Comparison of ENCODE assay signal across 22 mouse cellular contexts in the genomic region with DNA sequence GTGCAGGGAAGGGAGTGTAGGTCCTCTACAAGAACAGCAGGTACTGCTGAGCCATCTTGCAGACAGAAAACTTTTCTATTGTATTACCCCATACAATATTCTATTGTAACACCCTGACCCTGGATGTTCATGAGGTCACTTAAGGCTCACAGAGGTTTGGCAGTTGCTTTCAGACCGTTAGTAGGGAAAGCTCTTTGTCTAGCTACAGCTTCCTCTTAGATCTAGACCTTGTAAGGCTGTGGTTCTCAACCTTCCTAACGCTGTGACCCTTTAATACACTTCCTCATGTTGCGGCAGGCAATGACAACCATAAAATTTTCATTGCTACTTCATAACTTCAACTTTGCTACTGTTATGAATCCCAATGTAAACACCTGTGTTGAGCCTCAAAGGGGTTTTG. TPM values are rescaled to one million over a fixed set of nuclear protein-coding genes. Genes with fewer than 3 reads are reported as not detected.
DNase-seq lines count a peak whose midpoint lies in the region; ATAC-seq lines count a peak whose summit lies in the region.
"Had no signal": no experiment of that assay in that cellular context is flagged by ENCODE, and none has a peak within 500 bp of the region (broad histone marks: within the 10 kb centered on the region; RNA-seq: fewer than 3 reads in every experiment).

No protein-coding gene starts in this region.

- H3K36me3 ChIP-seq in embryonic facial prominence, embryonic 13.5 days, result no peaks in the 10 kb centered on the region
- H3K36me3 ChIP-seq in embryonic facial prominence, embryonic 10.5 days (replicated peaks), result no peaks in the 10 kb centered on the region
- no peaks in the 10 kb centered on the region for H3K36me3 ChIP-seq in hindbrain, embryonic 13.5 days
- H3K36me3 ChIP-seq in hindbrain, embryonic 14.5 days (replicated peaks; ENCODE audit: control insufficient read depth, insufficient read depth), result no peaks in the 10 kb centered on the region
- no peaks in the 10 kb centered on the region for H3K36me3 ChIP-seq in limb, embryonic 10.5 days
- H3K36me3 ChIP-seq: hindbrain, embryonic 15.5 days; kidney, embryonic 15.5 days; midbrain, embryonic 12.5 days; neural tube, embryonic 12.5 days had no signal

- WGBS in embryonic facial prominence, embryonic 13.5 days, result 70% methylated on average over 3 of the region's 3 CpGs
- 72% methylated on average over 3 of the region's 3 CpGs for whole genome bisulfite sequencing in embryonic facial prominence, embryonic 10.5 days
- WGBS in hindbrain, embryonic 13.5 days, result 73% methylated on average over 3 of the region's 3 CpGs
- 64% methylated on average over 3 of the region's 3 CpGs for WGBS in hindbrain, embryonic 14.5 days
- WGBS in limb, embryonic 10.5 days, result 87% methylated on average over 3 of the region's 3 CpGs

- H3K27me3 ChIP-seq in embryonic facial prominence, embryonic 13.5 days, result peaks cover 42% of the 10 kb centered on the region
- H3K27me3 ChIP-seq in embryonic facial prominence, embryonic 10.5 days (replicated peaks; ENCODE audit: low read depth, poor library complexity, severe bottlenecking), result peaks cover 75% of the 10 kb centered on the region
- H3K27me3 ChIP-seq in hindbrain, embryonic 13.5 days, result peaks cover 52% of the 10 kb centered on the region
- peaks cover 23% of the 10 kb centered on the region; the same call in 1 of the 2 replicates for H3K27me3 ChIP-seq in hindbrain, embryonic 14.5 days (ENCODE audit: control insufficient read depth, insufficient read depth, low read length)
- H3K27me3 ChIP-seq in limb, embryonic 10.5 days (ENCODE audit: low read depth, poor library complexity, severe bottlenecking), result peaks cover 78% of the 10 kb centered on the region

- peaks cover 15% of the 10 kb centered on the region for H3K4me1 ChIP-seq in embryonic facial prominence, embryonic 13.5 days
- H3K4me1 ChIP-seq in embryonic facial prominence, embryonic 10.5 days, result peaks cover 25% of the 10 kb centered on the region
- peaks cover 30% of the 10 kb centered on the region for H3K4me1 ChIP-seq in hindbrain, embryonic 13.5 days (replicated peaks)
- peaks cover 20% of the 10 kb centered on the region; the same call in 1 of the 2 replicates for H3K4me1 ChIP-seq in hindbrain, embryonic 14.5 days (replicated peaks; ENCODE audit: control insufficient read depth, insufficient read depth, low read length)
- H3K4me1 ChIP-seq in limb, embryonic 10.5 days, result peaks cover 22% of the 10 kb centered on the region

- no peak overlapping the region for H3K9ac ChIP-seq in embryonic facial prominence, embryonic 13.5 days
- peak overlapping the region; percentile 86; the same call in 1 of the 2 replicates for H3K9ac ChIP-seq in hindbrain, embryonic 13.5 days
- no peak overlapping the region for H3K9ac ChIP-seq in hindbrain, embryonic 14.5 days

- peaks cover 1% of the 10 kb centered on the region; the same call in 1 of the 2 replicates for H3K9me3 ChIP-seq in embryonic facial prominence, embryonic 13.5 days
- no peaks in the 10 kb centered on the region for H3K9me3 ChIP-seq in embryonic facial prominence, embryonic 10.5 days
- no peaks in the 10 kb centered on the region for H3K9me3 ChIP-seq in hindbrain, embryonic 13.5 days
- H3K9me3 ChIP-seq in hindbrain, embryonic 14.5 days (ENCODE audit: control insufficient read depth, low read length), result no peaks in the 10 kb centered on the region
- H3K9me3 ChIP-seq in limb, embryonic 10.5 days (replicated peaks), result no peaks in the 10 kb centered on the region
- H3K9me3 ChIP-seq: hindbrain, embryonic 15.5 days; kidney, embryonic 15.5 days; midbrain, embryonic 12.5 days; neural tube, embryonic 12.5 days had no signal

- no peak for DNase-seq in embryonic facial prominence, embryonic 10.5 days (ENCODE audit: low spot score)
- DNase-seq in hindbrain, embryonic 14.5 days (ENCODE audit: low spot score), result no peak
- no peak for DNase-seq in layer of hippocampus, postnatal 25 days (ENCODE audit: extremely low spot score in 1 of 2, low spot score in 1 of 2)
- DNase-seq in limb, embryonic 10.5 days (ENCODE audit: low spot score), result no peak
- DNase-seq: adrenal gland, postnatal 14 days; cerebellum, adult 2 months; forebrain, postnatal 0 days; heart, postnatal 10 days; thymus, postnatal 4 days had no signal

- no peak for ATAC-seq in embryonic facial prominence, embryonic 13.5 days (ENCODE audit: insufficient number of reproducible peaks, insufficient read depth, low FRiP score, low TSS enrichment, low read depth)
- no peak for ATAC-seq in hindbrain, embryonic 13.5 days (ENCODE audit: low FRiP score)
- ATAC-seq in hindbrain, embryonic 14.5 days (ENCODE audit: low FRiP score), result no peak
- ATAC-seq in common myeloid progenitor, adult 5-6 weeks (replicated peaks; ENCODE audit: low read depth, poor library complexity, severe bottlenecking), result peak; percentile 38
- ATAC-seq in megakaryocyte, adult 5-6 weeks (ENCODE audit: poor library complexity, severe bottlenecking), result peak; percentile 34
- ATAC-seq: forebrain, postnatal 0 days; intestine, embryonic 16.5 days had no signal

- 0 out of 2 replicates have a peak overlapping the region, but pooled peaks have one; percentile 96 for H3K4me2 ChIP-seq in embryonic facial prominence, embryonic 13.5 days
- H3K4me2 ChIP-seq in hindbrain, embryonic 13.5 days, result no peak overlapping the region
- no peak overlapping the region for H3K4me2 ChIP-seq in hindbrain, embryonic 14.5 days (replicated peaks)

- no peak overlapping the region for H3K4me3 ChIP-seq in embryonic facial prominence, embryonic 13.5 days
- H3K4me3 ChIP-seq in embryonic facial prominence, embryonic 10.5 days, result no peak overlapping the region
- no peak overlapping the region for H3K4me3 ChIP-seq in hindbrain, embryonic 13.5 days
- no peak overlapping the region for H3K4me3 ChIP-seq in hindbrain, embryonic 14.5 days (replicated peaks; ENCODE audit: low read length)
- no peak overlapping the region for H3K4me3 ChIP-seq in limb, embryonic 10.5 days

- H3K27ac ChIP-seq in embryonic facial prominence, embryonic 13.5 days, result no peak overlapping the region
- no peak overlapping the region for H3K27ac ChIP-seq in embryonic facial prominence, embryonic 10.5 days (replicated peaks)
- H3K27ac ChIP-seq in hindbrain, embryonic 13.5 days, result no peak overlapping the region
- H3K27ac ChIP-seq in hindbrain, embryonic 14.5 days, result no peak overlapping the region
- no peak overlapping the region for H3K27ac ChIP-seq in limb, embryonic 10.5 days
- H3K27ac ChIP-seq: macrophage; midbrain, embryonic 12.5 days; neural tube, embryonic 12.5 days had no signal

RNA-seq across cellular contexts. Expression of a gene that starts 1.3 kb away (rescaled TPM):
- 48.5 and 54.1 TPM in 2 replicates for polyA plus RNA-seq in embryonic facial prominence, embryonic 13.5 days (2015; fragmentation: Nextera tagmentation; extraction: Ambion mirVana)
- polyA plus RNA-seq in embryonic facial prominence, embryonic 10.5 days (2016; fragmentation: Nextera tagmentation; extraction: Ambion mirVana), result 51.8 and 55.5 TPM in 2 replicates
- polyA plus RNA-seq in hindbrain, embryonic 13.5 days (2015; fragmentation: Nextera tagmentation; extraction: Ambion mirVana), result 269 and 299 TPM in 2 replicates
- polyA plus RNA-seq in hindbrain, embryonic 14.5 days (2014; fragmentation: Nextera tagmentation; extraction: Ambion mirVana), result 352 and 396 TPM in 2 replicates
- total RNA-seq in common myeloid progenitor, adult 5-6 weeks (2017), result 58.2 and 59.6 TPM in 2 replicates
- total RNA-seq in megakaryocyte, adult 5-6 weeks (2015), result 43.3 and 44.5 TPM in 2 replicates
- total RNA-seq in megakaryocyte, adult 5-6 weeks (2017), result 40.1 and 43.3 TPM in 2 replicates
- 100 to 1,000 TPM; 318 to 353 TPM for total RNA-seq in layer of hippocampus, postnatal 25 days (2021)
- 34.8 and 36.7 TPM in 2 replicates for polyA plus RNA-seq in limb, embryonic 10.5 days (2016; fragmentation: Nextera tagmentation; extraction: Ambion mirVana)

RNA-seq across cellular contexts. Expression of a gene that starts 18.0 kb away (rescaled TPM):
- polyA plus RNA-seq in embryonic facial prominence, embryonic 13.5 days (2015; fragmentation: Nextera tagmentation; extraction: Ambion mirVana), result 0.10 TPM in 1 of 2 replicates, not detected in the other
- polyA plus RNA-seq in embryonic facial prominence, embryonic 10.5 days (2016; fragmentation: Nextera tagmentation; extraction: Ambion mirVana), result 0.11 and 1.0 TPM in 2 replicates
- 0.34 and 1.8 TPM in 2 replicates for polyA plus RNA-seq in hindbrain, embryonic 13.5 days (2015; fragmentation: Nextera tagmentation; extraction: Ambion mirVana)
- polyA plus RNA-seq in hindbrain, embryonic 14.5 days (2014; fragmentation: Nextera tagmentation; extraction: Ambion mirVana), result not detected in 2 replicates
- total RNA-seq in common myeloid progenitor, adult 5-6 weeks (2017), result not detected in 2 replicates
- total RNA-seq in megakaryocyte, adult 5-6 weeks (2015), result not detected in 2 replicates
- not detected in 2 replicates for total RNA-seq in megakaryocyte, adult 5-6 weeks (2017)
- not detected for total RNA-seq in layer of hippocampus, postnatal 25 days (2021)
- polyA plus RNA-seq in limb, embryonic 10.5 days (2016; fragmentation: Nextera tagmentation; extraction: Ambion mirVana), result not detected in 2 replicates
- total RNA-seq: adrenal gland, postnatal 14 days; forebrain, postnatal 0 days; heart, postnatal 10 days; layer of hippocampus, postnatal 14 days; left cerebral cortex, postnatal 14 days; monocyte, adult 5-6 weeks had no signal
- polyA plus RNA-seq: cerebellum, adult 2 months; forebrain, postnatal 0 days; hindbrain, embryonic 15.5 days had no signal

RNA-seq across cellular contexts. Expression of a gene that starts 24.5 kb away (rescaled TPM):
- polyA plus RNA-seq in embryonic facial prominence, embryonic 13.5 days (2015; fragmentation: Nextera tagmentation; extraction: Ambion mirVana), result 3.4 and 5.9 TPM in 2 replicates
- polyA plus RNA-seq in embryonic facial prominence, embryonic 10.5 days (2016; fragmentation: Nextera tagmentation; extraction: Ambion mirVana), result 7.5 and 10.3 TPM in 2 replicates
- 0.09 and 0.22 TPM in 2 replicates for polyA plus RNA-seq in hindbrain, embryonic 13.5 days (2015; fragmentation: Nextera tagmentation; extraction: Ambion mirVana)
- 0.25 and 0.40 TPM in 2 replicates for polyA plus RNA-seq in hindbrain, embryonic 14.5 days (2014; fragmentation: Nextera tagmentation; extraction: Ambion mirVana)
- total RNA-seq in common myeloid progenitor, adult 5-6 weeks (2017), result 1.3 and 1.8 TPM in 2 replicates
- total RNA-seq in megakaryocyte, adult 5-6 weeks (2015), result 1.2 and 1.4 TPM in 2 replicates
- 0.22 and 0.24 TPM in 2 replicates for total RNA-seq in megakaryocyte, adult 5-6 weeks (2017)
- 1 to 10 TPM; 1.3 to 1.4 TPM for total RNA-seq in layer of hippocampus, postnatal 25 days (2021)
- 2.9 and 3.2 TPM in 2 replicates for polyA plus RNA-seq in limb, embryonic 10.5 days (2016; fragmentation: Nextera tagmentation; extraction: Ambion mirVana)

Comparison
In these comparisons a context has a peak if more than half of its experiments do, and no peak if none do; other contexts are left out.
1. ATAC-seq: peak in common myeloid progenitor, adult 5-6 weeks (single experiment) and megakaryocyte, adult 5-6 weeks (single experiment); none in embryonic facial prominence, embryonic 13.5 days (single experiment), hindbrain, embryonic 13.5 days (single experiment) and hindbrain, embryonic 14.5 days (single experiment).